Mouse (Mus musculus): ENCODE data around the gene Kif5c. TPM values are rescaled to one million over a fixed set of nuclear protein-coding genes. Genes with fewer than 3 reads are reported as not detected.
A peak's percentile ranks its signal among the peaks of the same experiment; 100 is the strongest.

Gene Kif5c
- total RNA-seq, 2 experiments from 2014 or later, result 561 to 562 TPM

- DNase-seq (ENCODE audit: extremely low spot score in 1 of 2, low spot score in 1 of 2), result peak in 1 of 2 experiments; percentile 57
These were observed 1.6 kb downstream of the Kif5c start for GRCm38 (mm10) chr2:49620626-49621117.

GRCm38 (mm10) chr2:49621234-49621633, 2.1 kb downstream of the Kif5c start:
- no peak for DNase-seq (ENCODE audit: extremely low spot score in 1 of 2, low spot score in 1 of 2)

DNA sequence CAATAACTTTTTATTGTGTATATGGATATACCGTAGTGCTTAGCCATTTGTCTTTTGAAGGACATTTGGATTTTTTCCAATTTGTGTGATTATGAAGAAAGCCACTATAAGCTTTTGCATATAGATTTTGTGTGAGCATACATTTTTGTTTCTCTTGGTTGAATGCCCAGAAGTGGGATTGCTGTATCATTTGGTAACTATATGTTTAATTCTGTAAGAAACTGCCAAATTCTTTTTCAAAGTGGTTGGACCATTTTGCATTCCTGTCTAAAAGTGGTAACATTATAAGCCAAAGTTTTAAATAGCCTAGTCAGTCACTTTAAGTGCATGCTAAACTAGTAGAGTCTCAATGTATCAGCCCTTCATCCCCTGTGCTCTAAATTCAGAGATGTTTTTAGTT, 6.5 kb downstream of the Kif5c start:
- no peak for DNase-seq (ENCODE audit: extremely low spot score in 1 of 2, low spot score in 1 of 2)

- DNase-seq (ENCODE audit: extremely low spot score in 1 of 2, low spot score in 1 of 2), result no peak
These were observed 8.5 kb downstream of the Kif5c start for GRCm38 (mm10) chr2:49627611-49628010.

DNA sequence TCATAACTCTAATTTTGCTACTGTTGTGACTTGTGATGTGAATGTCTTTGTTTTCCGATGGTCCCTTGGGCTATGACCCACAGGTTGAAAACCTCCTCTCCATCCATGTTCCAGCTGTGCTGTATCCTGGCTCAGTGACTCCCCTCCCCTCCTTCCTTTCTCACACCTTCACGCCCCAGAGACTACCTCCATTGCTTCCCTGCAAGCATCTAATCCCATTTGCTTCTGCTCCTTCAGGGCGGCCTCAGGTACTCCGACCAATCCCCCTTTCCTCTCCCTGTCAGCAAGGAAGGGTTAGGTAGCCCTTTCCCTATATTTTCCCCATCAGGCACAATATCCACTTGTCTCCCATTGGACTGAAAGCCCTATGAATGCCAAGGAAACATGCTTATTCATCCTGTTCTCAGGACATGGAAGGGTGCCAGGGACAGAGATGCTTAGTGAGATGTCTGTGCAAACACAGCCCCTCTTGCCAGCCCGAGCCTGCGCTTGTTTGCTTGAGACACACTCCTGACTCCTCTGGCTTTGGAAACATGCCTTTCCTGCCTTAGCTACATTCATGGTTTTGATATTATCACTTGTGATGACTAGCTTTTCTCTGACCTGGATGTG, 9.1 kb downstream of the Kif5c start:
- no peak for DNase-seq (ENCODE audit: extremely low spot score in 1 of 2, low spot score in 1 of 2)

- DNase-seq (ENCODE audit: extremely low spot score in 1 of 2, low spot score in 1 of 2), result no peak
These were observed 10.1 kb downstream of the Kif5c start for GRCm38 (mm10) chr2:49629181-49629580.

DNA sequence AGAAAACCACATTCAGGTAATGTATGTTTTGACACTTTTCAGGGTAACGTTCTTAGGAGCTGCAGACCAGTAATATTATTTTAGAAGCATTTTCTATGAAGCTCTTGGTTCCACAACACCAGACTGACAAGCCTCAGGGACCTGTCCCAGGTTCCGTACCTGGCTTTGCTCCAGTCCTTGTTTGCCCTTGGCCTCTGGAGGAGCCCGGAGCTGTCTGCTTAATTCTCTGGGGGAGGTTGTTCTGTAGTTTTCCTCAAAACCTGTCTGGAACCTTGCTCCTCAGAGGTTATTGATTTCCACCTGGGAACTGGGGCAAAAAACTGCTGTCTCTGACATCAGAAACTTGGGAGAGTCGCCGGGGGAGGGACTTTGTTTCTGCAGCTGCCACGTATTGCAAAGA, 11.5 kb downstream of the Kif5c start:
- DNase-seq (ENCODE audit: extremely low spot score in 1 of 2, low spot score in 1 of 2), result no peak

DNA sequence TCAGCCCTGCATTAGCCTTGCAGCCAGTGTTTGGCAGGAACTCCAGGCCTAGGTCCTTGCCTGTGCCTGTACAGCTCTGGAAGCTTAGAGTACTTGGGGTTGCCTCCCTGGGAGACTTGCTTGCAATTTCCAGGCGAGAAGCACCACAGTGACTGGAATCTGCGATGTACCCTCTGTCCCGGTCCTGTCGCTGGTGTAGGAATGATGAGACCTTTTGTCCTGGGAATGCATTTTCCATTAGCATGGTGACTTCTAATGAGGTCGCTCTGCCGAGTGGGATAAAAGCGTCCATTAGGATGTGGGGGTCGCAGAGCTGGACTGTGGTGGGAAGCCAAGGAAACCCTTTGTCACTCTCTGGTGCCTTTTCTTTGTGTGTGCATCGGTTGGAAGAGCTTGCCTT, 14.1 kb downstream of the Kif5c start:
- no peak for DNase-seq (ENCODE audit: extremely low spot score in 1 of 2, low spot score in 1 of 2)

DNA sequence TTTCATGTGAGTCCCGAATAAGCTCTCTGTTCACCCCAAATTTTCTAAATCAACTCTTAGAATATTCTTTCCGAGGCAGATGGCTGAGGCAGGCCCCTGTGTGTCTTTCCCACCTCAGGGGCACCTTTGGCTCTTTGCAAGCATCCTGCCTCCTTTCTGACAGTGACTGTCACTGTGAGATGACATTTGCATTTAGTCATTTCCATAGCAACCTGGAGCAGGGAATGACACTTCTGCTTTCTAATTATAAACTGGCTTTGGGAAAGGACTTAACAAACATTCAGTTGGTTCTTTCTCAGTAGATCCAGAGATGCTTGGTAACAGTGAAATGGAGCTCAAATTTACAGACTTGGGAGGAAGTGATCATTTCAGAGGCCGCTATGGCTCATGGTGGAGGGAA, 23.7 kb downstream of the Kif5c start:
- DNase-seq (ENCODE audit: extremely low spot score in 1 of 2, low spot score in 1 of 2), result no peak

DNA sequence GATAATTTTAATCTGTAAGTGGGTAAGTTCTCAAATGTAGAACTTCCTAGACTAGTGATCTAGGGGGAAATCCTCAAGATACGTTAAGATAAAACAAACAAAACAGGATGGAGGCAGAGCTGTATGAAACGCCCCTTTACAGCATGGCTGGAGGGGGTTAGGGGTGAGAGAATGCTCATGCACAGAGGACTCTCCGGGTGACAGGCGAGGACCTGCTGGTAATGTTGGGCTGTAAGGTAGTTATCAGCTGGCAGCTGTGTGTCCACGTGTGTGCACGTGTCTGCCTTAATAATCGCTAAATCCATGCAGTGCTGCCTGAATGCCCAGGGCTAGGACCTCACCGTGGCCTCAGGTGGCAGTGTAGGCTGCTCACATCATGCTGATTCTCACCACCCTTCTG, 24.7 kb downstream of the Kif5c start:
- peak in 1 of 2 experiments; percentile 4 for DNase-seq (ENCODE audit: extremely low spot score in 1 of 2, low spot score in 1 of 2)

GRCm38 (mm10) chr2:49647591-49647990, 28.5 kb downstream of the Kif5c start:
- peak in 1 of 2 experiments; percentile 3 for DNase-seq (ENCODE audit: extremely low spot score in 1 of 2, low spot score in 1 of 2)

DNA sequence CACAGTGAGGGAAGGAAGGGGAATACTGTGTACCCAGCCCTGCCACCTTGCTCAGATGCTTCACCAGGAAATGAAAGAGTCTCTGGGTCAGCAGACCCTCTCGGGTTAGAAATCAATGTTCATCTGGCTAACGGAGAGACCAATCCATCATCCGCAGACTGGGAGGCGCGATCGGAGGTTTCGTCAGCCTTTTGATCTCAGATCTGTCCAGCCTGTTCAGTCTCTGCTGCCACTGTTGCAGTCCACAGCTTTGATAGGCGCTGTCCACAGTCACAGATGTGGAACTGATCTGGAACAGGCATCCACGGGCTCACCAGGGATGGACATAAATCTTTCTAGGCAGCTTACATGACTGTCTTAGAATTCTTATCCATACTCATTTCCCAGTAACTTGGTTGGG, 29.2 kb downstream of the Kif5c start:
- DNase-seq (ENCODE audit: extremely low spot score in 1 of 2, low spot score in 1 of 2), result no peak

GRCm38 (mm10) chr2:49648806-49649205, 29.7 kb downstream of the Kif5c start:
- peak in 1 of 2 experiments; percentile 12 for DNase-seq (ENCODE audit: extremely low spot score in 1 of 2, low spot score in 1 of 2)

DNA sequence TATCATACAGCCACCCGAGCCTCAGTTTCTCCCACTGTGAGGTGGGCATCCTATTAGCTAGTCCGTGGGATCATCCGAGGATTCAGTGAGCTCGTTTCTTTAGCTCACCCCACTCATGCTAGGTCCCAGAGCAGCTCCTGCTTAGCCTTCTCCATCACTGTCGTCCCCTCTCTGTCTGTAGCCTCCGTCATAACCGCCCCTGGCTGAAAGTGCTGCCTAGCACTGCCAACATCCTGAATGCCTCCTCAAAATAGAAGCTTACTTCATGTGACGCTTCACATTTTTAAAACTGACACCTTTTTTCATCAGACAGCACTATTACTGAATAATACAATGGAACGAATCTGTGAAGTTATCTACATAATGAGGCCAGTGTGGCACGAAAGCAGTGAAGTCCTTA, 30.1 kb downstream of the Kif5c start:
- DNase-seq (ENCODE audit: extremely low spot score in 1 of 2, low spot score in 1 of 2), result no peak

GRCm38 (mm10) chr2:49651737-49652136, 32.6 kb downstream of the Kif5c start:
- peak in 1 of 2 experiments; percentile 5 for DNase-seq (ENCODE audit: extremely low spot score in 1 of 2, low spot score in 1 of 2)

GRCm38 (mm10) chr2:49654606-49655005, 35.5 kb downstream of the Kif5c start:
- no peak for DNase-seq (ENCODE audit: extremely low spot score in 1 of 2, low spot score in 1 of 2)

GRCm38 (mm10) chr2:49655195-49655873, 36.2 kb downstream of the Kif5c start:
- no peak for DNase-seq (ENCODE audit: extremely low spot score in 1 of 2, low spot score in 1 of 2)

DNA sequence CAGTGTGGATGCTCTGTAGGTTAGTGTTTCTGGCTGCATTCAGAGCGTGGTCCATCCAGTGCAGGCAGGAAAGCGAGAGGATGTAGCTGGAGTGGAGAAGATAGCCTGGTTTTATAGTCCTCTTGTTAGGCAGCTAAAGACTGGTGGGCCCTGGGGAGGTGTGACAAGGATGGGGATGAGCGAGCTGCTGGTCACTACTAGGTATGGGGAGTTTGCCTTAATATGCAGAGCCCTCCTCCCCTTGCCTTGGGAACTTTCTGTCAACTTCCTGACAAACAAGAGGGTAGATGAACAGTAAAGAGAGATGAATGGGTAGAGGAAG, 36.7 kb downstream of the Kif5c start:
- no peak for DNase-seq (ENCODE audit: extremely low spot score in 1 of 2, low spot score in 1 of 2)

- peak in 1 of 2 experiments; percentile 3 for DNase-seq (ENCODE audit: extremely low spot score in 1 of 2, low spot score in 1 of 2)
These were observed 37.9 kb downstream of the Kif5c start for GRCm38 (mm10) chr2:49656988-49657387.

DNA sequence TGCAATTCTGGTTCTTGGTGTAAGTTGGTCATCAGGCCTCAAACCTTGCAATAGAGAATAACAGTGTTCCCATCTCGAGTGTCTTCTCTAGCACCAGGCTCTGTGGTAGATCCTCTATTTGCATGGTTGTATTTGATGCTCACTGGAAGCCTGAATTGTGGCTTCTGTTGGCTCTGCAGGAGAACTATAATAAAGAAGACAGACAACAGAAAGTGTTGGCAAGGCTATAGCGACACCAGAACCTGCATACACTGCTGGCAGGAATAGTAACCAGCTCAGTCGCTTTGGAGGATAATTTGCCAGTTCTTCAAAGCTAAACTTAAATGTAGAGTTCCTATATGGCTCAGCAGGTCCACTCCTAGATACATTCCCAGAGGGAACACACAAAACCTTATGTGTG, 38.6 kb downstream of the Kif5c start:
- DNase-seq (ENCODE audit: extremely low spot score in 1 of 2, low spot score in 1 of 2), result peak in 1 of 2 experiments; percentile 5

DNA sequence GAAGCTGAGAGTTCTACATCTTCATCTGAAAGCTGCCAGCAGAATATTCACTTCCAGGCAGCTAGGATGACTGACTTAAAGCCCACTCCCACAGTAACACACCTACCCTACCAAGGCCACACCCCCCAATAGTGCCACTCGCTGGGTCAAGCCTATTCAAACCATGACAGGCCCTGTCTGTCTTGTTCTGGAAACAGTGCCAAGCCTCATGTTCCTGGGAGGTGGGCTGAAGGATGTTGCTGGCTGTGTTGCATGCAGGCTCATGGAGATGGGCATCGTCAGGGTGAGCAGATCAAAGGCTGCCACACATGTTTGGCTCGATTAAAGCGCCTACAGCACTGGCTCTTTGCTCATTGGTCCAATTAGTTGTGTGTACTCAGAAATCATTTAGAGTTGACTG, 39.9 kb downstream of the Kif5c start:
- peak in 1 of 2 experiments; percentile 5 for DNase-seq (ENCODE audit: extremely low spot score in 1 of 2, low spot score in 1 of 2)

DNA sequence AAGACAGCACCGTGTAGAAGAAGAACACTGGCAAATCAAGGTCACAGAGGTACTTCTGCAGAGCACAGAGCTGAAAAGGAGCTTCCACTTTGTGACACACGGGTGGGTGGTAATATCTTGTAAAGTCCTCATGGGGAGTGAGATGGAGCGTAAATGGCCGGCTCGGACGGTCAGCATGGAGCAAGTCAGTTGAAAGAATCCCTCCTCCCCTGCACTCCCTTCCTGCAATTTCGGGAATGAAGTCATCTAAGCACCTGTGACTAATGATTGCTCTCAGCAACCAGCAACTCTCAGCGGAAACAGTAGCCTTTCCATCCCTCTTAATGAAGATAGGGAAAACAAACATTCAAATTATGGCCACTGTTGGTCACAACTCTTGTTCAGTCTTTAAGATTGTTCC, 40.9 kb downstream of the Kif5c start:
- DNase-seq (ENCODE audit: extremely low spot score in 1 of 2, low spot score in 1 of 2), result peak in 1 of 2 experiments; percentile 4

Data from layer of hippocampus, postnatal 25 days (tissue).